Mouse (Mus musculus) lung, postnatal 0 days (tissue): ENCODE measurements around the gene Acox2.

Source experiments
- CTCF ChIP-seq: IDR thresholded peaks from 2 replicates; pipeline ENCODE4 v1.5.1; 2016; ENCODE audit warnings: antibody characterized with exemption, mild to moderate bottlenecking
- EP300 ChIP-seq: IDR thresholded peaks from 2 replicates; pipeline ENCODE4 v1.6.1; 2016; ENCODE audit warnings: antibody characterized with exemption, mild to moderate bottlenecking, control low read depth

DNA sequence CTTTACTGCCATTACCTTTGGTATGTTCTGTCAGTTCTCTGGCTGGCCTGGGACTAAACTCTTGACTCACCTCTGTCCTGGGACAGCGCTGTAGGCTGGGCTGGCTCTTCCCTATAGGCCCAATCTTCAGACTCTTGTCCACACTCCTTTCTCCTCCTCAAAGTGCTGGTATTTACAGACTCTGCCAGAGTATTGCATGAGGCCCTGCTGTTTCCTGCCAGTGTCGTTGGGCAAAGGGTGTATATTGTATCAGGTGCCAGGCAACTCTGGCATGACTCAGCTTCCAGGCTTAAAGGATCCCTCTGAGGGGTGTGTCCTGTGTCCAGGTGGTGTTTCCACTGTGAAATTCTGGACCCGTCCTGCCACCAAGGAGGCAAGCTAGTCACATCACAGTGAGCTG is 401 bp downstream of the Acox2 start:
- TF ChIP-seq CTCF (no peak), EP300 (no peak)
